Mouse (Mus musculus) megakaryocyte, embryonic 14.5 days (primary cell): ENCODE measurements around the gene H2afx.

Source experiments
- FLI1 ChIP-seq: IDR thresholded peaks from 2 replicates; pipeline ENCODE4 v1.6.1; 2012; ENCODE audit warnings: low read length, inconsistent platforms, mixed read lengths
- GATA1 ChIP-seq: IDR thresholded peaks from 3 replicates; pipeline ENCODE4 v1.6.1; 2012; ENCODE audit warnings: mixed read lengths, low read length, inconsistent platforms, borderline replicate concordance

- TF ChIP-seq FLI1, result no peak
- no peak for TF ChIP-seq GATA1
Observed at GRCm38 (mm10) chr9:44342605-44343004, 8.1 kb downstream of the H2afx start.
